14 mouse cellular contexts compared by ENCODE assay signal in the genomic region with DNA sequence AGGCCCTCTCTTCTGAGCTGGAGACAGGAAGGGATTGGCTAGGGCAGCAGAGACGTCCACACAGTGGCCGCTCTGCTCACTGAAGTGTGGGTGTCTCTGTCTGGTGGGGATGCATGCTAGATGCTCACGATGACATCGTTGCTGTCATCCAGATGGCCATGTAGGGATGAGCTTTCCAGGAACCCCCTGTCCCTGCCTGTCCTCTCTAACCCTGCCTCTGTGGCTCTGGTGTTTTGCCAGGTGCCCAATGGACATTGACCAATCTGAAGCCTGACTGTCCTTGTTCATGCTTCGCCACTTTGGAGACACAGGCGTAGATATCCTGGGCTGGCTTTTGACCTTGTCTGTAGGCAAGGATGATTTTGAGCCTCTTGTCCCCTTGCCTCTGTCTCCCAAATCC.
"Had no signal": no experiment of that assay in that cellular context is flagged by ENCODE, and none has a peak within 500 bp of the region (broad histone marks: within the 10 kb centered on the region; RNA-seq: fewer than 3 reads in every experiment).

No protein-coding gene starts in this region.

- ATAC-seq: inflammation-experienced regulatory T-cells, adult 6 months; intestine, postnatal 0 days; lung, postnatal 0 days had no signal

- H3K9me3 ChIP-seq: limb, embryonic 12.5 days; liver, embryonic 15.5 days; neural tube, embryonic 12.5 days had no signal

- H3K4me1 ChIP-seq: liver, embryonic 15.5 days had no signal

- H3K4me2 ChIP-seq: limb, embryonic 12.5 days; liver, embryonic 15.5 days; neural tube, embryonic 12.5 days had no signal

- H3K9ac ChIP-seq: limb, embryonic 12.5 days; liver, embryonic 15.5 days; neural tube, embryonic 12.5 days had no signal

- H3K36me3 ChIP-seq: limb, embryonic 12.5 days; liver, embryonic 15.5 days; neural tube, embryonic 12.5 days had no signal

- H3K27me3 ChIP-seq: limb, embryonic 12.5 days; liver, embryonic 15.5 days; neural tube, embryonic 12.5 days had no signal

- DNase-seq: liver; lung, adult 2 months; lung, postnatal 36 days; midbrain, embryonic 14.5 days; thymus, postnatal 4 days had no signal

- H3K27ac ChIP-seq: layer of hippocampus, adult 2 months; left cerebral cortex, adult 2 months; limb, embryonic 12.5 days; liver, embryonic 15.5 days; neural tube, embryonic 12.5 days; stomach, postnatal 0 days had no signal

- H3K4me3 ChIP-seq: layer of hippocampus, adult 2 months; left cerebral cortex, adult 2 months; limb, embryonic 12.5 days; liver, embryonic 15.5 days; neural tube, embryonic 12.5 days had no signal
